Mouse (Mus musculus) embryonic facial prominence, embryonic 11.5 days (tissue): Measurements from ENCODE around the gene Arhgap17. TPM values are rescaled to one million over a fixed set of nuclear protein-coding genes. Genes with fewer than 3 reads are reported as not detected.

Source experiments
- ATAC-seq: fragments of 200-750 bp; cut with Nextera tagmentation; replicated peaks from 2 replicates; pipeline ENCODE4 v1.8.0; 2017; ENCODE audit warnings: low read depth; ENCODE audit not compliant: insufficient number of reproducible peaks, low FRiP score, low TSS enrichment
- DNase-seq: peaks from one replicate; pipeline ENCODE4 v3.0.0-alpha.2; 2015; ENCODE audit warnings: low spot score
- H3K27ac ChIP-seq: fragments of 300-500 bp; sonication (generic); replicated peaks from 2 replicates; pipeline ENCODE4 v1.5.1; 2014; ENCODE audit warnings: mild to moderate bottlenecking, low read depth, low read length, control low read depth
- H3K27me3 ChIP-seq: fragments of 300-500 bp; sonication (generic); 2 replicates; pipeline ENCODE4 v1.6.1; 2014; ENCODE audit warnings: mild to moderate bottlenecking, low read length, moderate library complexity, mixed read lengths; ENCODE audit not compliant: control insufficient read depth, insufficient read depth
- H3K36me3 ChIP-seq: fragments of 300-500 bp; sonication (generic); replicated peaks from 2 replicates; pipeline ENCODE4 v1.6.1; 2014; ENCODE audit warnings: low read depth, mild to moderate bottlenecking, low read length, moderate library complexity, mixed read lengths; ENCODE audit not compliant: control insufficient read depth, insufficient read depth
- H3K4me1 ChIP-seq: fragments of 300-500 bp; sonication (generic); 2 replicates; pipeline ENCODE4 v1.6.1; 2014; ENCODE audit warnings: low read length, mixed read lengths; ENCODE audit not compliant: control insufficient read depth, insufficient read depth
- H3K4me2 ChIP-seq: fragments of 300-500 bp; sonication (generic); 2 replicates; pipeline ENCODE4 v1.6.1; 2014; ENCODE audit warnings: low read depth, mild to moderate bottlenecking, control low read depth, low read length, moderate library complexity
- H3K4me3 ChIP-seq: fragments of 300-500 bp; sonication (generic); 2 replicates; pipeline ENCODE4 v1.5.1; 2014; ENCODE audit warnings: low read depth, low read length, control low read depth
- H3K9ac ChIP-seq: fragments of 300-500 bp; sonication (generic); replicated peaks from 2 replicates; pipeline ENCODE4 v1.6.1; 2014; ENCODE audit warnings: mild to moderate bottlenecking, control low read depth, low read length
- H3K9me3 ChIP-seq: fragments of 300-500 bp; sonication (generic); replicated peaks from 2 replicates; pipeline ENCODE4 v1.6.1; 2016; ENCODE audit warnings: mild to moderate bottlenecking, low read length, inconsistent platforms, mixed read lengths; ENCODE audit not compliant: control insufficient read depth
- WGBS: fragments of 180-500 bp; shearing (Covaris S2); extraction: QIAGEN DNeasy Blood & Tissue Kit; methylation state at CpG from one replicate; pipeline ENCODE4 v1.1.7; 2014; 5-methylcytosine and 5-hydroxymethylcytosine counted together
- polyA plus RNA-seq: library from polyadenylated mRNA; unstranded; fragments of >200 nt; fragmentation: Nextera tagmentation; extraction: Ambion mirVana; gene quantifications from 2 replicates; pipeline ENCODE4 v1.2.1, GENCODE M21; 2014

Arhgap17 gene
- polyA plus RNA-seq: 26.8 and 27.1 TPM in 2 replicates

GRCm38 (mm10) chr7:123369759-123370481 lies at the start of gene Arhgap17, which contains the start of gene Lcmt1:
Gene Arhgap17 (minus strand): TSS chr7:123369915.
Gene Lcmt1 (plus strand): TSS chr7:123369784.
- ATAC-seq (peak; percentile 96), DNase-seq (peak; percentile 98)
- peak within 1 kb of the TSS; percentile 91 for H3K27ac ChIP-seq
- no peaks in the 10 kb centered on the region for H3K36me3 ChIP-seq
- H3K4me1 ChIP-seq: peaks cover 5% of the 10 kb centered on the region
- under 1% methylated on average over 60 of the region's 64 CpGs for WGBS
- H3K27me3 ChIP-seq: no peaks in the 10 kb centered on the region
- H3K4me3 ChIP-seq: peak within 1 kb of the TSS; percentile 76
- peak within 1 kb of the TSS; percentile 81 for H3K4me2 ChIP-seq
- peak within 1 kb of the TSS; percentile 86 for H3K9ac ChIP-seq
- no peaks in the 10 kb centered on the region for H3K9me3 ChIP-seq

GRCm38 (mm10) chr7:123417661-123418060 lies 47.9 kb upstream of the Arhgap17 start:
- no peak overlapping the region for H3K4me3 ChIP-seq
- ATAC-seq (no peak), DNase-seq (no peak)
- H3K27me3 ChIP-seq: no peaks in the 10 kb centered on the region
- H3K4me2 ChIP-seq: no peak overlapping the region
- H3K36me3 ChIP-seq: no peaks in the 10 kb centered on the region
- 92% methylated on average over 3 of the region's 3 CpGs for WGBS
- no peaks in the 10 kb centered on the region for H3K4me1 ChIP-seq
- no peaks in the 10 kb centered on the region for H3K9me3 ChIP-seq
- no peak overlapping the region for H3K27ac ChIP-seq
- H3K9ac ChIP-seq: no peak overlapping the region

GRCm38 (mm10) chr7:123416803-123417202 lies 47.1 kb upstream of the Arhgap17 start:
- no peaks in the 10 kb centered on the region for H3K27me3 ChIP-seq
- 80% methylated on average over 4 of the region's 4 CpGs for WGBS
- no peak for ATAC-seq

GRCm38 (mm10) chr7:123412143-123412542 lies 42.4 kb upstream of the Arhgap17 start:
- DNase-seq: no peak
- Histone ChIP-seq H3K4me3 (no peak overlapping the region), H3K27me3 (no peaks in the 10 kb centered on the region), H3K36me3 (no peaks in the 10 kb centered on the region), H3K9me3 (no peaks in the 10 kb centered on the region), H3K4me2 (no peak overlapping the region), H3K9ac (no peak overlapping the region), H3K4me1 (no peaks in the 10 kb centered on the region), H3K27ac (no peak overlapping the region)
- 87% methylated on average over 3 of the region's 3 CpGs for WGBS
- no peak for ATAC-seq

More at GRCm38 (mm10) chr7:123416803-123417202, 47.1 kb upstream of the Arhgap17 start:
- H3K9ac ChIP-seq: no peak overlapping the region
- no peaks in the 10 kb centered on the region for H3K36me3 ChIP-seq
- H3K4me3 ChIP-seq: no peak overlapping the region
- H3K9me3 ChIP-seq: no peaks in the 10 kb centered on the region
- H3K4me2 ChIP-seq: no peak overlapping the region
- no peaks in the 10 kb centered on the region for H3K4me1 ChIP-seq
- DNase-seq: no peak
- no peak overlapping the region for H3K27ac ChIP-seq

GRCm38 (mm10) chr7:123411109-123411508 lies 41.4 kb upstream of the Arhgap17 start:
- no peak overlapping the region for H3K27ac ChIP-seq
- H3K36me3 ChIP-seq: no peaks in the 10 kb centered on the region
- no peaks in the 10 kb centered on the region for H3K27me3 ChIP-seq
- WGBS: 76% methylated on average over 1 of the region's 1 CpGs
- H3K4me3 ChIP-seq: no peak overlapping the region
- ATAC-seq: no peak
- H3K4me2 ChIP-seq: no peak overlapping the region
- no peak for DNase-seq
- no peak overlapping the region for H3K9ac ChIP-seq
- H3K9me3 ChIP-seq: no peaks in the 10 kb centered on the region
- no peaks in the 10 kb centered on the region for H3K4me1 ChIP-seq

- Histone ChIP-seq H3K9ac (no peak overlapping the region), H3K4me3 (no peak overlapping the region), H3K4me2 (no peak overlapping the region), H3K4me1 (no peaks in the 10 kb centered on the region), H3K36me3 (no peaks in the 10 kb centered on the region), H3K27ac (no peak overlapping the region), H3K9me3 (no peaks in the 10 kb centered on the region), H3K27me3 (no peaks in the 10 kb centered on the region)
- no peak for ATAC-seq
- WGBS: 96% methylated on average over 7 of the region's 7 CpGs
- DNase-seq: no peak
Measured at GRCm38 (mm10) chr7:123410502-123410901, 40.8 kb upstream of the Arhgap17 start.

GRCm38 (mm10) chr7:123406988-123407387 lies 37.3 kb upstream of the Arhgap17 start:
- H3K4me3 ChIP-seq: no peak overlapping the region
- no peaks in the 10 kb centered on the region for H3K27me3 ChIP-seq
- DNase-seq (no peak), ATAC-seq (no peak)
- H3K27ac ChIP-seq: no peak overlapping the region
- no peak overlapping the region for H3K9ac ChIP-seq
- H3K4me1 ChIP-seq: no peaks in the 10 kb centered on the region
- no peak overlapping the region for H3K4me2 ChIP-seq
- WGBS: 83% methylated on average over 4 of the region's 4 CpGs
- no peaks in the 10 kb centered on the region for H3K36me3 ChIP-seq
- no peaks in the 10 kb centered on the region for H3K9me3 ChIP-seq

- Histone ChIP-seq H3K36me3 (no peaks in the 10 kb centered on the region), H3K4me3 (no peak overlapping the region), H3K9me3 (no peaks in the 10 kb centered on the region), H3K4me2 (no peak overlapping the region), H3K9ac (no peak overlapping the region), H3K27ac (no peak overlapping the region), H3K4me1 (no peaks in the 10 kb centered on the region), H3K27me3 (no peaks in the 10 kb centered on the region)
- ATAC-seq: no peak
- 86% methylated on average over 3 of the region's 3 CpGs for WGBS
- no peak for DNase-seq
Measured at GRCm38 (mm10) chr7:123405619-123406018, 35.9 kb upstream of the Arhgap17 start.
